ENCODE assay signal across 8 mouse cellular contexts in the genomic region with DNA sequence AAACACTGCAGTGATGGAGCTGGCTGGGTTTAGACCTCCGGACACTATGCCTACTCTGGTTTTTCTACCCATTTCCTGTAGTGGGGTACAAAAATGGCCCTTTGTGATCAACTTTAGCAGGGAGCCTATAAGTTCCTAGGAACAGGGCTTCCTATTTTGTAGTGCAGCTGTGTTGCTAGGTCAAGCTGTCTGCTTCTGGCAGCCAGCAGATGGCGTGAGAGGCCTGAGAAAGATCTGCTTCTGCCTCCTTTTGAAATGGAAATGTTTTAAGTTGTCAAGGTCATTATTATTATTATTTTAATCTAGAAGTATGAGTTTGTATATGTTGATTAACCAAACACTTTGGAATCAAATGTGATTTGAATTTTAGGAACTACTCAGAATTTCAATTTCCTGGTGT. TPM values are rescaled to one million over a fixed set of nuclear protein-coding genes. Genes with fewer than 3 reads are reported as not detected.
DNase-seq lines count a peak whose midpoint lies in the region; ATAC-seq and TF ChIP-seq lines count a peak whose summit lies in the region.

No protein-coding gene starts in this region.

- H3K4me1 ChIP-seq in hindbrain, embryonic 11.5 days (replicated peaks; ENCODE audit: control insufficient read depth, insufficient read depth, low read length): no peaks in the 10 kb centered on the region
- no peaks in the 10 kb centered on the region for H3K4me1 ChIP-seq in hindbrain, embryonic 13.5 days (replicated peaks)
- H3K4me1 ChIP-seq in forebrain, embryonic 16.5 days (replicated peaks; ENCODE audit: control insufficient read depth, insufficient read depth, low read length): no peaks in the 10 kb centered on the region

- peak; percentile 32 for DNase-seq in hindbrain, embryonic 11.5 days (ENCODE audit: low spot score)
- DNase-seq in 3T3-L1 (ENCODE audit: low read depth, low spot score): peak; percentile 56
- DNase-seq in cerebellum, postnatal 25 days: peak; percentile 44 to 68
- DNase-seq in lung, adult 18-20 months: peak; percentile 17 to 31
- peak; percentile 36 to 69 for DNase-seq in spleen, postnatal 4 days (ENCODE audit: low spot score in 2 of 2)

- no peak overlapping the region for H3K27ac ChIP-seq in hindbrain, embryonic 11.5 days (ENCODE audit: low read depth, low read length)
- no peak overlapping the region for H3K27ac ChIP-seq in hindbrain, embryonic 13.5 days
- H3K27ac ChIP-seq in forebrain, embryonic 16.5 days (ENCODE audit: low read length): no peak overlapping the region

- no peak overlapping the region for H3K4me3 ChIP-seq in hindbrain, embryonic 11.5 days (ENCODE audit: low read depth, low read length)
- H3K4me3 ChIP-seq in hindbrain, embryonic 13.5 days: no peak overlapping the region
- H3K4me3 ChIP-seq in C2C12 (ENCODE audit: insufficient read depth, poor library complexity, severe bottlenecking): no peak overlapping the region
- no peak overlapping the region for H3K4me3 ChIP-seq in forebrain, embryonic 16.5 days (replicated peaks; ENCODE audit: low read length)

- no peaks in the 10 kb centered on the region for H3K27me3 ChIP-seq in hindbrain, embryonic 11.5 days (ENCODE audit: control insufficient read depth, insufficient read depth, low read length)
- H3K27me3 ChIP-seq in hindbrain, embryonic 13.5 days: no peaks in the 10 kb centered on the region
- H3K27me3 ChIP-seq in C2C12 (ENCODE audit: control insufficient read depth, insufficient read depth, insufficient read length): no peaks in the 10 kb centered on the region
- no peaks in the 10 kb centered on the region for H3K27me3 ChIP-seq in forebrain, embryonic 16.5 days (replicated peaks; ENCODE audit: control insufficient read depth, insufficient read depth, low read length)

- no peak overlapping the region for H3K4me2 ChIP-seq in hindbrain, embryonic 11.5 days (replicated peaks; ENCODE audit: low read depth, low read length)
- H3K4me2 ChIP-seq in hindbrain, embryonic 13.5 days: no peak overlapping the region
- H3K4me2 ChIP-seq in forebrain, embryonic 16.5 days (ENCODE audit: low read length): no peak overlapping the region

- 48% methylated on average over 2 of the region's 2 CpGs for WGBS in hindbrain, embryonic 11.5 days
- WGBS in hindbrain, embryonic 13.5 days: 44% methylated on average over 2 of the region's 2 CpGs
- 54% methylated on average over 2 of the region's 2 CpGs for WGBS in forebrain, embryonic 16.5 days

- no peaks in the 10 kb centered on the region for H3K79me2 ChIP-seq in C2C12 (ENCODE audit: control insufficient read depth, insufficient read depth)

- no peak overlapping the region for H3K9ac ChIP-seq in hindbrain, embryonic 11.5 days (ENCODE audit: low read depth, low read length)
- no peak overlapping the region for H3K9ac ChIP-seq in hindbrain, embryonic 13.5 days
- no peak overlapping the region for H3K9ac ChIP-seq in forebrain, embryonic 16.5 days (replicated peaks; ENCODE audit: low read depth, low read length)

- peak; percentile 7 for TF ChIP-seq CTCF in C2C12 (IDR thresholded peaks at IDR 0.05; ENCODE audit: control insufficient read depth, insufficient read depth, insufficient read length)

- H3K9me3 ChIP-seq in hindbrain, embryonic 11.5 days (ENCODE audit: control insufficient read depth, low read length): no peaks in the 10 kb centered on the region
- H3K9me3 ChIP-seq in hindbrain, embryonic 13.5 days: no peaks in the 10 kb centered on the region
- H3K9me3 ChIP-seq in forebrain, embryonic 16.5 days (ENCODE audit: control insufficient read depth, low read length): no peaks in the 10 kb centered on the region

- peaks cover 10% of the 10 kb centered on the region for H3K79me3 ChIP-seq in C2C12 (ENCODE audit: low read depth)

- no peak for ATAC-seq in hindbrain, embryonic 11.5 days (ENCODE audit: low FRiP score)
- ATAC-seq in hindbrain, embryonic 13.5 days (ENCODE audit: low FRiP score): no peak
- no peak for ATAC-seq in forebrain, embryonic 16.5 days

- H3K36me3 ChIP-seq in hindbrain, embryonic 11.5 days (ENCODE audit: control insufficient read depth, insufficient read depth, low read length): no peaks in the 10 kb centered on the region
- H3K36me3 ChIP-seq in hindbrain, embryonic 13.5 days: peaks cover 11% of the 10 kb centered on the region
- peaks cover 11% of the 10 kb centered on the region for H3K36me3 ChIP-seq in C2C12 (ENCODE audit: control insufficient read depth, insufficient read depth)
- H3K36me3 ChIP-seq in forebrain, embryonic 16.5 days (ENCODE audit: control insufficient read depth, insufficient read depth): 0 out of 2 replicates have a peak, but pooled peaks cover 2% of the 10 kb centered on the region

- no peak overlapping the region for H3ac ChIP-seq in C2C12 (ENCODE audit: control insufficient read depth, insufficient read length, low read depth)

TF ChIP-seq in C2C12, 6 proteins besides CTCF, POLR2A, EP300 and RAD21:
- TF ChIP-seq MYOD1 (IDR thresholded peaks at IDR 0.05; ENCODE audit: control insufficient read depth, insufficient read length, low read depth) (no peak), FOSL1 (IDR thresholded peaks at IDR 0.05; ENCODE audit: insufficient read depth, low read length, poor library complexity, severe bottlenecking) (no peak), USF1 (IDR thresholded peaks at IDR 0.05; ENCODE audit: low read depth) (no peak), MYOG (IDR thresholded peaks at IDR 0.05; ENCODE audit: control insufficient read depth, extremely low read depth, insufficient read length) (no peak), MAX (IDR thresholded peaks at IDR 0.05) (no peak)

RNA-seq across cellular contexts. Expression of a gene that starts 13.4 kb away (rescaled TPM):
- polyA plus RNA-seq in hindbrain, embryonic 11.5 days (2014; fragmentation: Nextera tagmentation; extraction: Ambion mirVana): 32.4 and 37.5 TPM in 2 replicates
- polyA plus RNA-seq in hindbrain, embryonic 13.5 days (2015; fragmentation: Nextera tagmentation; extraction: Ambion mirVana): 44.2 and 48.3 TPM in 2 replicates
- 32.0 TPM for polyA plus RNA-seq in C2C12 (2012; fragmentation: generic; extraction: Trizol)
- 49.9 and 54.1 TPM in 2 replicates for polyA plus RNA-seq in forebrain, embryonic 16.5 days (2015; fragmentation: Nextera tagmentation; extraction: Ambion mirVana)

RNA-seq across cellular contexts. Expression of a gene that starts 23.5 kb away (rescaled TPM):
- polyA plus RNA-seq in hindbrain, embryonic 11.5 days (2014; fragmentation: Nextera tagmentation; extraction: Ambion mirVana): 6.4 and 7.1 TPM in 2 replicates
- polyA plus RNA-seq in hindbrain, embryonic 13.5 days (2015; fragmentation: Nextera tagmentation; extraction: Ambion mirVana): 16.0 and 18.7 TPM in 2 replicates
- 2.4 TPM for polyA plus RNA-seq in C2C12 (2012; fragmentation: generic; extraction: Trizol)
- polyA plus RNA-seq in forebrain, embryonic 16.5 days (2015; fragmentation: Nextera tagmentation; extraction: Ambion mirVana): 16.9 and 22.4 TPM in 2 replicates

RNA-seq across cellular contexts. Expression of a gene that starts 29.2 kb away (rescaled TPM):
- polyA plus RNA-seq in hindbrain, embryonic 11.5 days (2014; fragmentation: Nextera tagmentation; extraction: Ambion mirVana): 11.5 and 13.3 TPM in 2 replicates
- polyA plus RNA-seq in hindbrain, embryonic 13.5 days (2015; fragmentation: Nextera tagmentation; extraction: Ambion mirVana): 40.9 and 42.3 TPM in 2 replicates
- 20.6 TPM for polyA plus RNA-seq in C2C12 (2012; fragmentation: generic; extraction: Trizol)
- 39.4 and 46.0 TPM in 2 replicates for polyA plus RNA-seq in forebrain, embryonic 16.5 days (2015; fragmentation: Nextera tagmentation; extraction: Ambion mirVana)

RNA-seq across cellular contexts. Expression of a gene that starts 32.5 kb away (rescaled TPM):
- polyA plus RNA-seq in hindbrain, embryonic 11.5 days (2014; fragmentation: Nextera tagmentation; extraction: Ambion mirVana): 1.6 and 2.2 TPM in 2 replicates
- polyA plus RNA-seq in hindbrain, embryonic 13.5 days (2015; fragmentation: Nextera tagmentation; extraction: Ambion mirVana): 2.5 and 3.0 TPM in 2 replicates
- 0.11 TPM for polyA plus RNA-seq in C2C12 (2012; fragmentation: generic; extraction: Trizol)
- polyA plus RNA-seq in forebrain, embryonic 16.5 days (2015; fragmentation: Nextera tagmentation; extraction: Ambion mirVana): 2.8 and 4.0 TPM in 2 replicates

RNA-seq across cellular contexts. Expression of a gene that starts 44.5 kb away (rescaled TPM):
- 155 and 161 TPM in 2 replicates for polyA plus RNA-seq in hindbrain, embryonic 11.5 days (2014; fragmentation: Nextera tagmentation; extraction: Ambion mirVana)
- polyA plus RNA-seq in hindbrain, embryonic 13.5 days (2015; fragmentation: Nextera tagmentation; extraction: Ambion mirVana): 214 and 222 TPM in 2 replicates
- 79.2 TPM for polyA plus RNA-seq in C2C12 (2012; fragmentation: generic; extraction: Trizol)
- polyA plus RNA-seq in forebrain, embryonic 16.5 days (2015; fragmentation: Nextera tagmentation; extraction: Ambion mirVana): 218 and 223 TPM in 2 replicates
